Mouse (Mus musculus) mesoderm, embryonic 11.5 days (tissue): ENCODE data around the gene Noxa1.
A peak's percentile ranks its signal among the peaks of the same experiment; 100 is the strongest.

ENCODE experiments used
- DNase-seq: peaks from one replicate; pipeline ENCODE4 v3.0.0-alpha.2; 2012; ENCODE audit warnings: low read depth, low spot score

Gene Noxa1

DNA sequence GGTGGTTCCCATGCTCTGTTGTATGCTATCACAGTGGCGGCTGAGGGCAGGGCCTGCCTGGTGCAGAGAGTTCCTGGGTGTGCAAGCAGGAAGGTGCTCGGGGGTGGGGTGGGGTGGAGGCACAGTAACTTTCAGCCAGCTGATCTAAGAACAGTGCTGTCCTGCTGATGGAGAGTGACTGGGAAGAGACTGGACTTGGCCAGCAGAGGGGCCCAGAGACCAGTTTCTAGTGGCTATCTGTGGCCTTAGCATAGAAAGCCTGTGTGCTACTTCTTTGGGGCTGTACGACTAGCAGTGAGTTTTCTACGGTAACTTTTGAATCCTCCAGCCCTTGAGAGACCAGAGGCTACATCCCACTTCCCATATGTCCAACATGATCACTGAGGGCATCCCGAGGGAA lies 4.0 kb upstream of the Noxa1 start:
- DNase-seq, result peak; percentile 41

GRCm38 (mm10) chr2:25098005-25098615 lies 3.2 kb upstream of the Noxa1 start:
- no peak for DNase-seq

DNA sequence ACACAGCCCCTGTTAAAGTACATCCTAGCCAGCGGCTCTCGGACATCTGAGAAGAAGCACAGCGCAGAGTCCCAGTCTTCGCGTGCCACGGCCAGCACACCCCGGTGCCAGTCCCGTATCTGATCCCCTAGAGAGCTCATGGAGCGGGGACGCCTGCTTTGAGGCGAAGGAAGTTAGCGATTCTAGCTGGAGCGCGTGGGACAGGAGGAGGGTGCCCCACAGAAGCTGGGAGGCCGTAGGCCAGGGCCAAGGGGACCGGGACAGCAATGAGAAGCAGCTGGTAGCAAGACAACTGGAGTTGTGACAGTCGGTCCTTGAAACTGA lies 202 bp downstream of the Noxa1 start:
- DNase-seq, result no peak

- no peak for DNase-seq
These were observed 6.3 kb downstream of the Noxa1 start for GRCm38 (mm10) chr2:25088636-25089035.

DNA sequence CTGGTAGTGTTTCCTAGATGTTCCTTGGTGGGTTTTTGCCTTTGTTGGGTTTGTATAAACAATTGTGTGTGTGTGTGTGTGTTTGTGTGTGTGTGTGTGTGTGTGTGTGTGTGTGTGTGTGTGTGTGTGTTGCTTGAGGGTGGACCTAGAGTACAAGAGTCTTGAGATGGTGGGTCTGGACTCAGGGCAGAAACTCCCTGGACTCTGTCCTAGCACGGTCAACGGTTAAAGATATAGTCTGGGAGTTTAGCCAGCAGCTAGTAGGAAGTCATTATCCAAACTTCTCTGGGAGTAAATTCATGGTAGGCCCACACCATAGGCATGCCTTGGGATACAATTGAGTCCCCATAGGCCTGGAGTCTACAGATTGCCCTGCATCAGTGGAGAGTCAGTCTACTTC lies 7.1 kb downstream of the Noxa1 start:
- DNase-seq, result no peak

GRCm38 (mm10) chr2:25085571-25085970 lies 9.4 kb downstream of the Noxa1 start:
- no peak for DNase-seq

GRCm38 (mm10) chr2:25083697-25084096 lies 11.3 kb downstream of the Noxa1 start:
- no peak for DNase-seq

DNA sequence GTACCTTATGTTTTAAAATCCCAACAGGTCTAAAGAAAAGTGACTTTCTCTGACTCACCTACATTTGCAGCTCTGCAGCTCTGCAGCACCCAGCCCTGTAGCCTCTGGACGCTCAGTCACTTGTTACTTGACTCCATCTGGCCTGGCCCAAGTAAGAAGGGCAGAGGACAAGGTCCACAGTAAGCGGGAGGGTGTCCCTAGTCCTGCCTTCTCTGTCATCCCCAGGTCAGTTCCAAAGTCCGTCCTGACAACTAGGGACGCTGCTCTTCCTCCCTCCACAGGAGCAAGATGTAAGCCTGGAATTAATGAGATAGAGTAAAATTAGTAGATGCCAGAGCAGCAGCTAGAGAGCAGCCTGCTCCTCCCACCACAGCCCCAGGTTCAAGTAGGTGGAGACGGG lies 14.9 kb downstream of the Noxa1 start, which contains the start of gene Entpd8:
Gene Entpd8, plus strand, starts transcription at position 229 of the 400 bp plus-strand sequence.
- DNase-seq, result no peak

DNA sequence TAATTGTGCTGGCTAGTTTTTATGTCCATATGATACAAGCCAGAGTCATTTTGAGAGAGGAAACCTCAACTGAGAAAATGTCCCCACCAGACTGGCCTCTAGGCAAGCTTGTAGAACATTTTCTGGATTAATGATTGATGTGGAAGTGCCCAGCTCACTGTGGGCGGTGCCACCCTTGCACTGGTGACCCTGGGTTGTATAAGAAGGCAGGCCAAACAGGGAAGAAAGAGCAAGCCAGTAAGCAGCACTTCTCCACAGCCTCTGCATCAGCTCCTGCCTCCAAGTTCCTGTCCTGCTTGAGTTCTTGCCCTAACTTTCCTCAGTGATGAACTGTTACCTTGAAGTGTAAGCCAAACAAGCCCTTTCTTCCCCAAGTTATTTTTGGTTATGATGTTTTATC lies 16.0 kb downstream of the Noxa1 start:
- no peak for DNase-seq

DNA sequence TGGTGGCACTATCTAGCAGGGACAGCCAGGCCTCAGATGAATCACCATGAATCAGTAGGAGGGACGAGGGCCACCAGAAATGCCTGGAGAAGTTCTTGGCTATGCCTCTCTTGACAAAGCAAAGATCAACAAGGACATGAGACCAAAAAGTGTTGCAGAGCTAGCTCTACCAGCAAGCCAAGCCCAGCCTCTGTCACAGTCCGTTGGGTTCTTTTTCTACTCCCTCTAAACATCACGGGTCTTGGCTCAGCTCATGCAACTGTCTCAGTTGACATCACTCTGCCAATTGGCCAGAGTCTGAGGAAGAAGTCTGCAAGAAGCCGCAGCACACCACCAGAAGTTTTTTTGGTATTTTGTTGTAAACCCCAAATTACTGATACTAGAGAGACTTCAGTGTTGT lies 19.4 kb downstream of the Noxa1 start:
- DNase-seq, result no peak

DNA sequence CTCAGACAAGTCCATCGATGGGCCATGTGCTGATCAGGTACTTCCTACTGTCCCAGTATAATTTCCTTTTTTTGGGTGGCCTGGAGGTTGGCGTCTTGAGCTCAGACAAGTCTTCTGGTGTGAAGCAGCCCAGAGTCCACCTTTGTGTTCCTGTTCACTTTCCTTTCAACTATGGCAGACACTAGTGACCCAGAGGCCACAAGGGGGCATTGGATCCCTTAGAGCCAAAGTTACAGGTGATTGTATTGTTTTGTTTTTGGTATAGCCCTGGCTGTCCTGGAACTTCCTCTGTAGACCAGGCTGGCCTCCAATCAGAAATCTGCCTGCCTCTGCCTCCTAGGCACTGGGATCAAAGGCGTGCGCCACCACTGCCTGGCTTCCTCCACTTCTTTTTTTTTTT lies 22.6 kb downstream of the Noxa1 start:
- no peak for DNase-seq

- no peak for DNase-seq
These were observed 25.4 kb downstream of the Noxa1 start for GRCm38 (mm10) chr2:25069537-25069936.

- no peak for DNase-seq
These were observed 28.4 kb downstream of the Noxa1 start for GRCm38 (mm10) chr2:25066552-25066951.

GRCm38 (mm10) chr2:25065537-25065936 lies 29.4 kb downstream of the Noxa1 start:
- DNase-seq, result no peak

GRCm38 (mm10) chr2:25064285-25064684 lies 30.7 kb downstream of the Noxa1 start:
- DNase-seq, result no peak

GRCm38 (mm10) chr2:25063523-25063922 lies 31.4 kb downstream of the Noxa1 start:
- DNase-seq, result no peak

GRCm38 (mm10) chr2:25058926-25059325 lies 36.0 kb downstream of the Noxa1 start:
- DNase-seq, result no peak

DNA sequence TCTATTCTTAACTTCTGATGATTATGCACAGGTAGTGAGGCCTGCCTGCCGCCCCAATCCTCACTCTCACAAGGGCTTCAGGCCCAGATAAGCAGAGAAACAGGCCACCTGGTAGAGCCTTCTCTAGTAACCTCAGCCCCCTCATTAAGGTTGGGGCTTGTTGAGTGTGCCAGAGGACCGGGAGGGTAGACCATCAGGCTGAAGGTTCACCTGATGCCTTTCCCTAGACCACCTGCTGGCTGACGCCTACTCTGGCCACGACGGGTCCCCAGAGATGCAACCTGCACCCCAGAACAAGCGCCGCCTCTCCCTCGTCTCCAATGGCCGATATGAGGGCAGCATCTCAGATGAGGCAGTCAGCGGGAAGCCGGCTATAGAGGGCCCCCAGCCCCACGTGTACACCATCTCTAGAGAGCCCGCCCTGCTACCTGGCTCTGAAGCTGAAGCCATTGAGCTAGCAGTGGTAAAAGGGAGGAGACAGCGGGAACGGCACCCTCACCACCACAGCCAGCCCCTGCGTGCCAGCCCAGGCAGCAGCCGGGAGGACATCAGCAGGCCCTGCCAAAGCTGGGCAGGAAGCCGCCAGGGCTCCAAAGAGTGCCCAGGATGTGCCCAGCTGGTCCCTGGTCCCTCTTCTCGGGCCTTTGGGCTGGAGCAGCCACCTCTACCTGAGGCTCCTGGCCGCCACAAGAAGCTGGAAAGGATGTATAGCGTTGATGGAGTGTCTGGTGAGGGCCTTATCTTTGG lies 39.4 kb downstream of the Noxa1 start:
- DNase-seq, result no peak

- no peak for DNase-seq
These were observed 39.9 kb downstream of the Noxa1 start for GRCm38 (mm10) chr2:25055068-25055405.

GRCm38 (mm10) chr2:25054221-25055067 lies 40.5 kb downstream of the Noxa1 start, which contains the start of gene Nsmf:
TSS of gene Nsmf (plus strand) at chr2:25054355.
- DNase-seq, result peak; percentile 86

DNA sequence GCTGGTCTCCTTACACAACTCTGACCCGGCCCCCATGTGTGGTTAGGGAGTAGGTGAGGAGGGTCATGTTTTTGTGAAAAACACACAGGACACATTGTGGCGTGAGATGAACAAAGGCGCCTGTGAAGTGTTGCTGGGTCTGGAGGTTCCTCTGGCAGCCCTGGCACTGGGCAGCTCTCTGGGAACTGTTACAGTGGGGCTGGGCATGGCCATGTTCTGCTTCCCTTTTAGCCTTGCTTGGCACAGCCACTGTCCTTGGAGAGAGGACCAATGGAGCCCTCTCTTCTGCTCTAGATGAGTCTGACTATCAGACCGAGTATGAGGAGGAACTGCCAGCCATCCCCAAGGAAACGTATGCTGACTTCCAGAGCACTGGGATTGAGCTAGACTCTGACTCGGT lies 41.8 kb downstream of the Noxa1 start:
- no peak for DNase-seq

- DNase-seq, result no peak
These were observed 43.5 kb downstream of the Noxa1 start for GRCm38 (mm10) chr2:25051450-25051849.

DNA sequence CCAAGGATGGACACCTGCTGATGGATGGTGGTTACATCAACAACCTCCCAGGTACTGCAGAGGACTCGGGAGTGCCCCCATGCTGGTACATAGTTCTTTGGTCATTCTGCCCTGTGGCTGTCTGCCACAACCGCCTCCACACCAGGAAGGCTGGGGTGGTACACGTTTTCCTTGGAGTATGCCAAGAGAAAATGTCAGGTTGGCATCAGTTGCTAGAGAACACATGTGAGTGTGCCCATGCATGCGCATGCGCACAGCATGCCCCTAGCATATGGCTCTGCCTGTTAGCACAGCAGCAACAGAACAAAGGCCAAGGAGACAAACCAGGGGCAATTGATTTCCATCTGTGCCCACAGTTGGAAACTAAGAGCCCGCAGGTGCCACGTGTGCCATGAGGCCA lies 44.0 kb downstream of the Noxa1 start:
- no peak for DNase-seq
